Mouse (Mus musculus) ovary, adult 2 months (tissue): ENCODE results near the gene Herc1. TPM values are rescaled to one million over a fixed set of nuclear protein-coding genes. Genes with fewer than 3 reads are reported as not detected.

Source experiments
- polyA plus RNA-seq: library from polyadenylated mRNA; depleted of rRNA; stranded (reverse); fragments of >200 nt; gene quantifications from 2 replicates; pipeline ENCODE4 v1.2.3, GENCODE M21; 2012; rRNA removed

The Herc1 gene
- 11.7 and 12.8 TPM in 2 replicates for polyA plus RNA-seq

DNA sequence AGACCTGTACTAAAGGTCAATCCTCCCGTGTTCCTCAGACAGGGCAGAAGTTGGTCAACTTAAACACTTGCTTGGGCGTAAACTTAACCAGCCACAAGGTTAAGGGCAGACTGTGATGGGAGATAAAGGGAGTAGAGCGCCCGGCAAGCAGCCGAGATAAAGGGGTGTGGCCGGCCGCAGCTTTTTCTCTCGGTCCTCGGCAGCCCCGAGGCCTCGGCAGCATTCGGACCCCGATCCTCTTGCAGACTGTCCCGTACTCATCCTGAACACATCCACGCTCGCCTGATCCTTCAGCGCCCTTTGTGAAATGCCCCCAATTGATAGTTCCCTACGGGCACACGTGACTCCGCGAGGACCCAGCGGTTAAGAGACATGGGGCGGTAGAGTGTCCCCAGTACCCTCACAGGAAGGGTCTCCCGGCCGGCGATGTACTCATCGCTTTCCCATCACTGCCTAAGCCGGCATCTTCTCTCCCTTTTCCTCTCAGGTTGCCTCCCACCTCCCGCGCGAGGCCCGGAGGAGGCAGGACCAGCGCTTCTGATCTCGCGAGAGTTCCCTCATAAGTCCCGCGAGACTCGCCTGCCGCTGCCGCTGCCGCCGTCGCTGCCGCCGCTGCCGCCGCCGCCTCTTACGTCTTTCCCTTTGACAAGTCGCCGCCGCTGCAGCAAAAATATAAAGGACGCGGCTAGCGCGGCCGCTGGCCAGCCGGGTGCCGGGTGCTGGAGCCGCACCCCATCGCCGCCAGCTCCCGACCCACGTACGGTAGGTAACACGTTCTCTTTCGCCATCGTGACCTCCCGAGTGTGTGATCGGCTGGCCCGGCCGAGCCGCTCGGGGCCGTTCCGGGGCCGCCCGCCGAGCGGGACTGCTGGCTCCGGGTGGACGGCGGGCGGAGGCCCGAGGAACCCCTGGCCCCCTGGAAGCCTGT is at the start of gene Herc1:
TSS of gene Herc1 (plus strand) at position 591 of the 928 bp plus-strand sequence.

DNA sequence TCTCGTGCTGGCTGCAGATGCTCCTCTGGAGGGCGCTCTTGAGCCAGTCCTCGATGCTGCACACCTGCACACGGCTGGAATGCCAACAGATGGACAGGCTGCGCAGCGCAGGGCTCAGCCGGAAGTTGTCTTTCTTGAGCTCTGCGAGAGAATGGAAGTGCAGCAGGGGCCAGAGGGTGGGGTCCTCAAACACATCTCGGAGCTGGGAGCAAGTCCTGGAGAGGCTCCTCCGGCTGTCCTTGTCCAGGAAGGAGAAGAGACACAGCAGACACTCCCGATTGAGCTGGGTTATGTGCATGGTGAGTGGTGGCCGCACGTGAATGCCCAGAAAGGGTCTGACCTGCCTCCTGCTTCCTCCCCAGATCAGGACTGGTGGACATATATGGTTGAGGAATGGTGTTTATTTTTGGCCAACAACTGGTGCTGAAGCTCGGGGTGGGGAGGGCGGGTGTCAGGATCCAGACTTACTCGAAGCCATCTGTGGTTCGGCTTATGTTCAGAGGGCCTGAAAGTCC is 164.1 kb downstream of the Herc1 start, which contains the start of gene Fbxl22:
TSS of gene Fbxl22 (minus strand) at position 338 of the 515 bp plus-strand sequence.

Other genes with a start within 250 kb of the Herc1 start
- gene Snx1, start 223.9 kb upstream of the Herc1 start, polyA plus RNA-seq, result 38.3 and 43.3 TPM in 2 replicates
- gene Ciao2a, start 223.8 kb upstream of the Herc1 start, polyA plus RNA-seq, result 5.2 and 6.6 TPM in 2 replicates
- 2.1 and 2.8 TPM in 2 replicates for gene Dapk2, start 192.2 kb upstream of the Herc1 start, polyA plus RNA-seq
- gene Fbxl22, start 164.1 kb downstream of the Herc1 start, polyA plus RNA-seq, result 71.2 and 118 TPM in 2 replicates
- 30.9 and 36.8 TPM in 2 replicates for gene Usp3, start 242.7 kb downstream of the Herc1 start, polyA plus RNA-seq